Mouse (Mus musculus) heart, postnatal 0 days (tissue): ENCODE data around the gene Sf3a2. TPM values are rescaled to one million over a fixed set of nuclear protein-coding genes. Genes with fewer than 3 reads are reported as not detected.

Experiments
- ATAC-seq: fragments of 200-750 bp; cut with Nextera tagmentation; 2 replicates; pipeline ENCODE4 v1.8.0; 2017; ENCODE audit warnings: low read depth, moderate number of reproducible peaks, moderate library complexity; ENCODE audit not compliant: insufficient read depth
- DNase-seq: peaks from one replicate; pipeline ENCODE4 v3.0.0-alpha.2; 2016; ENCODE audit warnings: low spot score
- H3K27ac ChIP-seq: fragments of 300-500 bp; sonication (generic); 2 replicates; pipeline ENCODE4 v1.5.1; 2014; ENCODE audit warnings: low read depth, mild to moderate bottlenecking
- H3K27me3 ChIP-seq: fragments of 300-500 bp; sonication (generic); 2 replicates; pipeline ENCODE4 v1.6.1; 2014; ENCODE audit warnings: low read length, mixed read lengths; ENCODE audit not compliant: control insufficient read depth, insufficient read depth
- H3K36me3 ChIP-seq: fragments of 300-500 bp; sonication (generic); replicated peaks from 2 replicates; pipeline ENCODE4 v1.6.1; 2014; ENCODE audit warnings: low read length, mixed read lengths; ENCODE audit not compliant: control insufficient read depth, insufficient read depth
- H3K4me1 ChIP-seq: fragments of 300-500 bp; sonication (generic); 2 replicates; pipeline ENCODE4 v1.6.1; 2014; ENCODE audit warnings: antibody characterized with exemption; ENCODE audit not compliant: control insufficient read depth, insufficient read depth
- H3K4me2 ChIP-seq: fragments of 300-500 bp; sonication (generic); 2 replicates; pipeline ENCODE4 v1.6.1; 2014; ENCODE audit warnings: low read depth, mild to moderate bottlenecking, low read length, moderate library complexity
- H3K4me3 ChIP-seq: fragments of 300-500 bp; sonication (generic); 2 replicates; pipeline ENCODE4 v1.5.1; 2014; ENCODE audit warnings: low read depth, low read length
- H3K9ac ChIP-seq: fragments of 300-500 bp; sonication (generic); replicated peaks from 2 replicates; pipeline ENCODE4 v1.6.1; 2014; ENCODE audit warnings: low read depth, low read length, mixed read lengths
- H3K9me3 ChIP-seq: fragments of 300-500 bp; sonication (generic); replicated peaks from 2 replicates; pipeline ENCODE4 v1.6.1; 2016; ENCODE audit warnings: low read length; ENCODE audit not compliant: control insufficient read depth
- CTCF ChIP-seq: IDR thresholded peaks from 2 replicates; pipeline ENCODE4 v1.5.1; 2016; ENCODE audit warnings: antibody characterized with exemption, control low read depth, low read depth
- EP300 ChIP-seq: IDR thresholded peaks from 2 replicates; pipeline ENCODE4 v1.6.1; 2016; ENCODE audit warnings: antibody characterized with exemption, low read depth
- WGBS: fragments of 180-500 bp; shearing (Covaris S2); extraction: QIAGEN DNeasy Blood & Tissue Kit; methylation state at CpG from one replicate; pipeline ENCODE4 v1.1.7; 2014; 5-methylcytosine and 5-hydroxymethylcytosine counted together
- polyA plus RNA-seq: library from polyadenylated mRNA; unstranded; fragments of >200 nt; fragmentation: Nextera tagmentation; extraction: Ambion mirVana; gene quantifications from 2 replicates; pipeline ENCODE4 v1.2.1, GENCODE M21; 2015
- total RNA-seq: library from RNA; depleted of rRNA; stranded (reverse); fragments of >200 nt; gene quantifications from 2 replicates; pipeline ENCODE4 v1.2.3, GENCODE M21; 2014; ENCODE audit warnings: low replicate concordance

The Sf3a2 gene
- total and polyA plus RNA-seq, 2 experiments from 2014 or later = 8.8 to 25.2 TPM

DNA sequence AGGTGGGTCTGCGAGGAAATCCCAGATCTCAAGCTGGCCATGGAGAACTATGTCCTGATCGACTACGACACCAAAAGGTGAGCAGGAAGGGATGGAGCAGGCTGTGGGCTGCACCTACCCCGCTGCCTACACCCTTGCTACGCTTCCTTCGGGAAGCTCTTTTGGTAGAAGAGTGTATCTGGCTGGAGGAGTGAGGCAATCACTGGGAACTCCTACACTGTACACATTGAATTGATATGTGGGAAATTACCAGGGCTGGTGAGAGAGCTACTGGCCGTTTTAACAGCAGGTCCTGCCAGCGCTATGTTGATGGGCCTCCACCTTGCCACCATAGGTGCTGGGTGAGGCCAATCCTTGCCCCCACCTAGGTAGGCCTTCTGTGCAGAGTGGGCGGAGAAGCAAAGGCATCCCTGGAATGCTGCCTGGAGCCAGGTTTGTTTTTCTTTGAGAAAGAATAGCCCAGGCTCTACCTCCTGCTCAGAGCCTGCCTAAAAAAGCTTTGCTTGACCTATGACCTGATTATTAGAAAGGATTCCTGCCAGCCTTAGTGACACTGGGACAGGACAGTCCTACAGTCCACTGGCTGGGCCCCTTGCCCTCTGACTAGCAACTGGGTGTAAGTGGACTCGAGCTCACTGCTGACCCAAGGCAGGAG lies 31.7 kb upstream of the Sf3a2 start:
- H3K36me3 ChIP-seq = peaks cover 63% of the 10 kb centered on the region
- H3K4me3 ChIP-seq = no peak overlapping the region
- H3K9me3 ChIP-seq = no peaks in the 10 kb centered on the region
- H3K27me3 ChIP-seq = no peaks in the 10 kb centered on the region
- no peak overlapping the region for H3K4me2 ChIP-seq
- H3K4me1 ChIP-seq = peaks cover 20% of the 10 kb centered on the region
- H3K27ac ChIP-seq = peak overlapping the region; percentile 65
- no peak for DNase-seq
- H3K9ac ChIP-seq = 0 out of 2 replicates have a peak overlapping the region, but pooled peaks have one; percentile 25
- TF ChIP-seq CTCF = no peak
- TF ChIP-seq EP300 = no peak
- WGBS = 71% methylated on average over 10 of the region's 10 CpGs
- ATAC-seq = no peak

DNA sequence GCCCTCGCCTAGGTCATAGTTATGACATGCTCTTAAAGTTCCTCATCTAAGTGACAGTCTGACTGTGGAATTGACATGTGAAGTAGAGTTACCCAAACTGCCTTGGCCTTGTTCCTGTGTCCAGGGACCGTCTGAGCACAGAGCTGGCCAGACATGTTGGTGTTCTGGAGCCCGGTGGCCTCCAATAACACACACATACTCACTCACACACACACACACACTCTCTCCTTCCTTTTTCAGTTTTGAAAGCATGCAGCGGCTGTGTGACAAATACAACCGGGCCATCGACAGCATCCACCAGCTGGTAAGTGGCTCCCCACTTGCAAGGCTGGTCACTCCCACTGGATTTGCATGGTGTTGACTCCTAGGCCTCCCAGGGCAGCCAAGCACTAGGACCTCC lies 29.6 kb upstream of the Sf3a2 start:
- Histone ChIP-seq H3K36me3 (peaks cover 84% of the 10 kb centered on the region), H3K4me1 (peaks cover 15% of the 10 kb centered on the region), H3K27me3 (no peaks in the 10 kb centered on the region), H3K4me2 (no peak overlapping the region), H3K9me3 (no peaks in the 10 kb centered on the region), H3K9ac (no peak overlapping the region), H3K27ac (no peak overlapping the region), H3K4me3 (no peak overlapping the region)
- TF ChIP-seq EP300 = no peak
- TF ChIP-seq CTCF = no peak
- DNase-seq = no peak
- ATAC-seq = no peak
- WGBS = 77% methylated on average over 6 of the region's 6 CpGs

DNA sequence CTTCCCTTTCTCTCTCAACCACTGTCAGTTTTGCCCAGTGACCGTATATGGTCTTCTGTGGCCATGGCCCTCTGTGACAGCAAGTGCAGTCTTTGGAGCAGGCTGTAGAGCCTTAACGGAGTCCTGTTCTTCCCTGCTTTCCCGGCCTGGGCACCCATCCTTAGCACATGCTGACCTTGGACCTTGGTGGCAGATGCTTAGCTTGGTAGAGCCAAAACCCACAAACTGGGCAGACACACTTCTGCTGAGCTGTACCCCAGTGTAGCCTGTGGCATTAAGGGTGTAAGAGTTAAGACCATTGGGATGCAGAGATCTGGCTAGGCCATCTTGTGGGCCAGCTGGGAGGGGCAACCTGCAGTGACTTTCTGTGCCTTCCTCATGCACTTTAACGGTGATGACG lies 24.2 kb upstream of the Sf3a2 start:
- no peak overlapping the region for H3K9ac ChIP-seq
- H3K4me2 ChIP-seq = no peak overlapping the region
- peak overlapping the region; percentile 80 for H3K27ac ChIP-seq

DNA sequence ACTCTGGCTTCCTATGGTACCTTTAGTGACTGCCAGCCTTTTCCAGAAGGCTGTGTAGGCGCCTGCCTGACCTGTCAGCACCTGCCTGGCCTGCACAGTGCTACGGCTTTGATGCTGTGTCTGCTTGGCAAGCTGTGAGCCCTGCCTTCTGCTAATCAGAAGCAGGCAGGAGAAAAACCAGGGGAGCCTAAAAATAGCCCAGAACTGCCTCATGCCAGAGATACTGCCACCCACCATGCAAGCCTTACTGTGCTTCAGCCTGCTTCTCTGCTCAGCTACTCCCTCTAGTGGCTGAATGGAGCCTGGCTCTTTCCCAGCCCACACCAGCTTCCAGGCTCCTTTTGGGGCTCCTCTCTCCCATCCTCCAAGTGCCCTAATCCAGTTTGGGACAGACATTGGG lies 23.4 kb upstream of the Sf3a2 start:
- Histone ChIP-seq H3K9me3 (no peaks in the 10 kb centered on the region), H3K9ac (no peak overlapping the region), H3K4me1 (peaks cover 29% of the 10 kb centered on the region), H3K36me3 (peaks cover 88% of the 10 kb centered on the region), H3K27ac (peak overlapping the region; percentile 80), H3K4me2 (no peak overlapping the region), H3K27me3 (no peaks in the 10 kb centered on the region), H3K4me3 (no peak overlapping the region)
- ATAC-seq = peak; percentile 97
- DNase-seq = peak; percentile 98
- 14% methylated on average over 2 of the region's 2 CpGs for WGBS
- peak; percentile 99 for TF ChIP-seq EP300
- TF ChIP-seq CTCF = peak; percentile 94

More for the DNA sequence above, 24.2 kb upstream of the Sf3a2 start:
- no peak overlapping the region for H3K4me3 ChIP-seq
- ATAC-seq = no peak
- no peak for DNase-seq
- no peak for TF ChIP-seq CTCF
- no peak for TF ChIP-seq EP300
- no peaks in the 10 kb centered on the region for H3K9me3 ChIP-seq
- WGBS = 41% methylated on average over 5 of the region's 5 CpGs
- no peaks in the 10 kb centered on the region for H3K27me3 ChIP-seq
- H3K4me1 ChIP-seq = peaks cover 29% of the 10 kb centered on the region
- peaks cover 85% of the 10 kb centered on the region for H3K36me3 ChIP-seq

DNA sequence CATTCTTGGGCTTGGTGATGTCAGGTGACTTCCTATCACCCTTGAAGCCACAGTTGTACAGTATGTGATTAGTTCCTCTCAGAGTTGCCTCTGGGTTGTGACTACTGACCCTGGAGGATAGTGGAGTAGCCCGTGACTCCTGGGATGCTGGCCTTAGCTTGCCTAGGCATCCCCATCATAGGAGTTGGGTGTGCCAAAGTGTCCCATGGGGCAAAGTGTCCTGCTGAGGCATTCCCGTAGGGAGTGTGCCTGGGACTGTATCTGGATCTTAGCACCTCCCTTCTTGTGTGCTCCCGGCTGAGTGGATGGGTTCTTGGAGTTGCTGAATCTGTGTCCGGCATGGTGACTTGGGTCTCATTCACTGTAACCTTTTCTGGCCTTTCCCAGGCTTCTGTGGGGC lies 23.0 kb upstream of the Sf3a2 start:
- 42% methylated on average over 4 of the region's 4 CpGs for WGBS
- H3K4me3 ChIP-seq = no peak overlapping the region

DNA sequence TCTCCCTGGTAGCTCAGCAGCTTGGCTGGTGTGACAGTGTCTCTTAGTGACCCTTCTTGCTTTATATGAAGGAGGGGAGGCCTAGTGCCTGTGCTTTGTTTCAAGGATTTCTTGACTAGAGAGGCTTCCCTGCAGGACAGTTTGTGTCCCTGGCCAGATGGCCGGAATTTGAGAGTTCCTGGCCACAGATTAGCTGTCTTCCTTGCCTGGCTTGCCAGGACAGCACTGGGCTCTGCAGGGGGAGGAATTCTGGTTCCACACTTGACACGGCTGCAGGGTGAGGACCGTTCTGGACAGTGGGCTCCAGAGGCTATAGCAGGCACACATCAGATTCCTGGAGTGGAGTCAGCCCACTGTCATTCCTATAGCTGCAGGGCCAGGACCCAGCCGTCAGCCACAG lies 22.3 kb upstream of the Sf3a2 start:
- no peak for ATAC-seq
- H3K27ac ChIP-seq = no peak overlapping the region
- H3K4me2 ChIP-seq = no peak overlapping the region
- H3K9ac ChIP-seq = no peak overlapping the region
- H3K4me1 ChIP-seq = peaks cover 29% of the 10 kb centered on the region
- peaks cover 82% of the 10 kb centered on the region for H3K36me3 ChIP-seq
- no peak for DNase-seq
- no peaks in the 10 kb centered on the region for H3K27me3 ChIP-seq
- TF ChIP-seq EP300 (no peak), CTCF (no peak)
- WGBS = 59% methylated on average over 4 of the region's 4 CpGs
- no peaks in the 10 kb centered on the region for H3K9me3 ChIP-seq
- no peak overlapping the region for H3K4me3 ChIP-seq

More for the DNA sequence above, 23.0 kb upstream of the Sf3a2 start:
- peaks cover 84% of the 10 kb centered on the region for H3K36me3 ChIP-seq
- H3K4me2 ChIP-seq = no peak overlapping the region
- peak; percentile 15 for ATAC-seq
- TF ChIP-seq CTCF (no peak), EP300 (no peak)
- H3K27me3 ChIP-seq = no peaks in the 10 kb centered on the region
- no peak for DNase-seq
- H3K27ac ChIP-seq = peak overlapping the region; percentile 49
- H3K4me1 ChIP-seq = peaks cover 29% of the 10 kb centered on the region
- no peaks in the 10 kb centered on the region for H3K9me3 ChIP-seq
- H3K9ac ChIP-seq = no peak overlapping the region
